Comparison of ENCODE assay signal across 24 mouse cellular contexts in the genomic region with DNA sequence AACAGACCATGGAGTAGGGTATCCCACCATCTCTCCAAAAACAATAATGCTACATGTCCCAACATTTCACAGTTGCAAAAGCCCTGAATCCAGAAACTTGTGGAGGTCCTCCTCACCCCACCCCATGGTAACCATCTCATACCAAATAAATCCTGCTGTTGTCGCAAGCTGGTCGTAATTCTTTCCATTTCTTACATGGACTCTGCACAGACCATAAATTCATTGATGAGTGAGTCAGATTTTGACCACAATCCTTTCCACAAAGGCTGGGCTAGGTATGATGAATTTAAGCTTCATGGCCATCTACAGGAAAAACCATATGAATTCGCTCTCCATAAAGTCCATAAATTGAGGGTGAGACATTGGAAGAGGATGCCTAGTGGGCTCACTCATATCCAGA. TPM values are rescaled to one million over a fixed set of nuclear protein-coding genes. Genes with fewer than 3 reads are reported as not detected.
"Had no signal": no experiment of that assay in that cellular context is flagged by ENCODE, and none has a peak within 500 bp of the region (broad histone marks: within the 10 kb centered on the region; RNA-seq: fewer than 3 reads in every experiment).

No protein-coding gene starts in this region.

- H3K4me1 ChIP-seq: lung, embryonic 15.5 days; megakaryocyte, embryonic 14.5 days; midbrain, embryonic 13.5 days; midbrain, embryonic 15.5 days; stomach, embryonic 15.5 days had no signal

- H3K27ac ChIP-seq: lung, embryonic 15.5 days; macrophage; midbrain, embryonic 13.5 days; midbrain, embryonic 15.5 days; neural tube, embryonic 13.5 days; neural tube, embryonic 15.5 days; stomach, embryonic 15.5 days; stomach, postnatal 0 days had no signal

- H3K9me3 ChIP-seq: lung, embryonic 15.5 days; midbrain, embryonic 13.5 days; midbrain, embryonic 15.5 days; neural tube, embryonic 13.5 days; neural tube, embryonic 15.5 days; stomach, embryonic 15.5 days had no signal

- ATAC-seq: liver, postnatal 0 days; lung, postnatal 0 days; midbrain, embryonic 13.5 days; midbrain, embryonic 15.5 days had no signal

- H3K36me3 ChIP-seq: lung, embryonic 15.5 days; midbrain, embryonic 13.5 days; midbrain, embryonic 15.5 days; neural tube, embryonic 13.5 days; neural tube, embryonic 15.5 days; stomach, embryonic 15.5 days had no signal

- H3K4me3 ChIP-seq: lung, embryonic 15.5 days; megakaryocyte, embryonic 14.5 days; midbrain, embryonic 13.5 days; midbrain, embryonic 15.5 days; neural tube, embryonic 13.5 days; neural tube, embryonic 15.5 days; stomach, embryonic 15.5 days had no signal

- H3K4me2 ChIP-seq: lung, embryonic 15.5 days; midbrain, embryonic 11.5 days; midbrain, embryonic 13.5 days; midbrain, embryonic 15.5 days; neural tube, embryonic 13.5 days; neural tube, embryonic 15.5 days; stomach, embryonic 15.5 days had no signal

- DNase-seq: liver, postnatal 0 days; lung, adult 2 months; lung, postnatal 14 days; lung, postnatal 36 days; retina, postnatal 1 day; right cerebral cortex, adult 18-20 months; right cerebral cortex, postnatal 25 days; right cerebral cortex, postnatal 4 days; thymus, adult 2 months; thymus, postnatal 25 days; thymus, postnatal 4 days had no signal

- H3K27me3 ChIP-seq: lung, embryonic 15.5 days; megakaryocyte, embryonic 14.5 days; midbrain, embryonic 13.5 days; midbrain, embryonic 15.5 days; neural tube, embryonic 13.5 days; neural tube, embryonic 15.5 days; stomach, embryonic 15.5 days had no signal

- H3K9ac ChIP-seq: liver, postnatal 0 days; lung, embryonic 15.5 days; midbrain, embryonic 13.5 days; midbrain, embryonic 15.5 days; neural tube, embryonic 13.5 days; neural tube, embryonic 15.5 days; stomach, embryonic 15.5 days had no signal

RNA-seq across cellular contexts. Expression of gene Foxc1, which starts 42.0 kb away (rescaled TPM):
- total RNA-seq: megakaryocyte progenitor cell, adult 5-6 weeks; monocyte, adult 5-6 weeks had no signal
- polyA plus RNA-seq: liver, postnatal 0 days; macrophage had no signal
